14 mouse cellular contexts compared by ENCODE assay signal in genomic region chr13:93782823-93783222, GRCm38 (mm10).
"Had no signal": no experiment of that assay in that cellular context is flagged by ENCODE, and none has a peak within 500 bp of the region (broad histone marks: within the 10 kb centered on the region; RNA-seq: fewer than 3 reads in every experiment).

No protein-coding gene starts in this region.

- H3K27ac ChIP-seq: left cerebral cortex, adult 2 months; limb, embryonic 10.5 days; liver, embryonic 15.5 days; midbrain, embryonic 12.5 days; neural tube, embryonic 12.5 days had no signal

- H3K4me3 ChIP-seq: left cerebral cortex, adult 2 months; limb, embryonic 10.5 days; liver, embryonic 15.5 days; midbrain, embryonic 12.5 days; myocyte; neural tube, embryonic 12.5 days had no signal

- DNase-seq: kidney, adult 18-20 months; kidney, postnatal 10 days; kidney, postnatal 4 days; lung, adult 2 months; lung, postnatal 36 days; retina, postnatal 1 day; thymus, postnatal 36 days had no signal

- ATAC-seq: lung, postnatal 0 days had no signal

- H3K36me3 ChIP-seq: limb, embryonic 10.5 days; liver, embryonic 15.5 days; midbrain, embryonic 12.5 days; neural tube, embryonic 12.5 days had no signal

- H3K4me1 ChIP-seq: liver, embryonic 15.5 days; midbrain, embryonic 12.5 days; neural tube, embryonic 12.5 days had no signal
